Mouse (Mus musculus) forebrain, postnatal 0 days (tissue): Measurements from ENCODE around the gene N4bp1. TPM values are rescaled to one million over a fixed set of nuclear protein-coding genes. Genes with fewer than 3 reads are reported as not detected.

Source experiments
- ATAC-seq: fragments of 200-750 bp; cut with Nextera tagmentation; 2 replicates; pipeline ENCODE4 v1.8.0; 2017; ENCODE audit warnings: mild to moderate bottlenecking, moderate library complexity
- DNase-seq: peaks from one replicate; pipeline ENCODE4 v3.0.0-alpha.2; 2015
- H3K27ac ChIP-seq: fragments of 300-500 bp; sonication (generic); 2 replicates; pipeline ENCODE4 v1.5.1; 2014; ENCODE audit warnings: low read depth, mild to moderate bottlenecking, antibody characterized with exemption, low read length, moderate library complexity, mixed read lengths
- H3K27me3 ChIP-seq: fragments of 300-500 bp; sonication (generic); 2 replicates; pipeline ENCODE4 v1.6.1; 2014; ENCODE audit warnings: mild to moderate bottlenecking, low read length, mixed read lengths; ENCODE audit not compliant: insufficient read depth
- H3K36me3 ChIP-seq: fragments of 300-500 bp; sonication (generic); 2 replicates; pipeline ENCODE4 v1.6.1; 2014; ENCODE audit warnings: mild to moderate bottlenecking, moderate library complexity; ENCODE audit not compliant: insufficient read depth
- H3K4me1 ChIP-seq: fragments of 300-500 bp; sonication (generic); 2 replicates; pipeline ENCODE4 v1.6.1; 2014; ENCODE audit warnings: antibody characterized with exemption; ENCODE audit not compliant: insufficient read depth
- H3K4me2 ChIP-seq: fragments of 300-500 bp; sonication (generic); 2 replicates; pipeline ENCODE4 v1.6.1; 2014; ENCODE audit warnings: low read depth, mild to moderate bottlenecking, moderate library complexity
- H3K4me3 ChIP-seq: fragments of 300-500 bp; sonication (generic); 2 replicates; pipeline ENCODE4 v1.5.1; 2014; ENCODE audit warnings: low read depth, low read length, mixed read lengths
- H3K9ac ChIP-seq: fragments of 300-500 bp; sonication (generic); 2 replicates; pipeline ENCODE4 v1.6.1; 2014; ENCODE audit warnings: mild to moderate bottlenecking
- H3K9me3 ChIP-seq: fragments of 300-500 bp; sonication (generic); 2 replicates; pipeline ENCODE4 v1.6.1; 2016; ENCODE audit warnings: low read length
- CTCF ChIP-seq: sonication (generic); IDR thresholded peaks from 2 replicates; pipeline ENCODE4 v1.5.1; 2016; ENCODE audit warnings: antibody characterized with exemption, control low read depth, low read depth
- WGBS: fragments of 180-500 bp; shearing (Covaris S2); extraction: QIAGEN DNeasy Blood & Tissue Kit; methylation state at CpG from one replicate; pipeline ENCODE4 v1.1.7; 2014; 5-methylcytosine and 5-hydroxymethylcytosine counted together
- polyA plus RNA-seq: library from polyadenylated mRNA; unstranded; fragments of >200 nt; fragmentation: Nextera tagmentation; extraction: Ambion mirVana; gene quantifications from 2 replicates; pipeline ENCODE4 v1.2.1, GENCODE M21; 2015
- total RNA-seq: library from RNA; depleted of rRNA; stranded (reverse); fragments of >200 nt; gene quantifications from 2 replicates; pipeline ENCODE4 v1.2.3, GENCODE M21; 2014

Gene N4bp1
- total and polyA plus RNA-seq, 2 experiments from 2014 or later: 4.5 to 19.4 TPM

GRCm38 (mm10) chr8:86826538-86826937, 58.5 kb downstream of the N4bp1 start:
- Histone ChIP-seq H3K4me2 (no peak overlapping the region), H3K27me3 (no peaks in the 10 kb centered on the region), H3K36me3 (no peaks in the 10 kb centered on the region), H3K9ac (no peak overlapping the region), H3K4me1 (no peaks in the 10 kb centered on the region), H3K9me3 (no peaks in the 10 kb centered on the region), H3K27ac (no peak overlapping the region), H3K4me3 (no peak overlapping the region)
- no peak for TF ChIP-seq CTCF
- DNase-seq (no peak), ATAC-seq (no peak)

DNA sequence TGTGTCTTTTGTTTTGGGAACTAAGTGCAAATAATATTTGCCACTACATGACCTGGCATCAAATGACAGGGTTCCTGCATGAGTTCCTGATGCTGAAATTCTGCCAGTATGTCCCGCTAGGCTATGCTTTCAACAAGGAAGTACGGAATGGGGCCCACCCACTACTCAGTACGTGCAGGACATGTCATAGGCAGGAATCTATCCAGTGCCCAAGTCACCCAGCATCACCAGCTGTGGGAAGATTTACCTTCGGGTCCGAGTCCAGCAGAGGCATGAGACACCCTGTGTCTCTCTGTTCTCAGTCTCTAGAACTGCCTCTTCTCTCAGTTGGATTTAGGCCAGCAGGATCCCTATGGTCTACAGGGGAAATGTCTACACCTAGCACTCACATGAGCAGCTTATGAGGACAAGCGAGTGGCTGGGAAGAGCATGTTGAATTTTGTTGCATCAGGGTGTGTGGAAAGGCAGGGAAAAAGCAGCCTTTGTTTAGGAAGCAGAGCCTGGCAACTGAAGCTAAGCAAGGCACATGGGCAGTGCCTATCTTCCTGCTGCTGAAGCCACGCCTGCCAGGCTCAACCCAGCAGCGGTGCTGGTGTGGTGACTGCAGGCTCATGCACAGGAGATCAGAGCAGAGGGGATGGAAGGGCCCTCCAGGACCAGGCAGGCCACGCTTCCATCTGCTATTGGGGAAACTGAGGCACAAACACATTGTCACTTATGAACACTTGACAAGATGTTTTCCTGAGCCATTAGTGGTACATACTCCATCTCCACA, 59.2 kb downstream of the N4bp1 start:
- H3K4me1 ChIP-seq: no peaks in the 10 kb centered on the region
- no peak for ATAC-seq
- no peak overlapping the region for H3K4me3 ChIP-seq
- H3K27ac ChIP-seq: no peak overlapping the region
- no peak overlapping the region for H3K9ac ChIP-seq
- no peak overlapping the region for H3K4me2 ChIP-seq
- H3K27me3 ChIP-seq: no peaks in the 10 kb centered on the region
- H3K9me3 ChIP-seq: no peaks in the 10 kb centered on the region
- no peaks in the 10 kb centered on the region for H3K36me3 ChIP-seq
- no peak for TF ChIP-seq CTCF
- no peak for DNase-seq
- WGBS: 80% methylated on average over 9 of the region's 9 CpGs

GRCm38 (mm10) chr8:86824735-86825134, 60.3 kb downstream of the N4bp1 start:
- Histone ChIP-seq H3K4me3 (no peak overlapping the region), H3K4me2 (no peak overlapping the region), H3K27me3 (no peaks in the 10 kb centered on the region), H3K4me1 (no peaks in the 10 kb centered on the region), H3K9me3 (no peaks in the 10 kb centered on the region), H3K36me3 (no peaks in the 10 kb centered on the region), H3K9ac (no peak overlapping the region), H3K27ac (no peak overlapping the region)
- TF ChIP-seq CTCF: no peak
- 11% methylated on average over 4 of the region's 4 CpGs for WGBS
- DNase-seq (no peak), ATAC-seq (no peak)

GRCm38 (mm10) chr8:86820756-86821201, 64.3 kb downstream of the N4bp1 start:
- H3K4me2 ChIP-seq: no peak overlapping the region
- no peaks in the 10 kb centered on the region for H3K36me3 ChIP-seq
- no peak overlapping the region for H3K27ac ChIP-seq
- no peak overlapping the region for H3K4me3 ChIP-seq
- DNase-seq: peak; percentile 21
- TF ChIP-seq CTCF: peak; percentile 67
- no peaks in the 10 kb centered on the region for H3K4me1 ChIP-seq
- H3K9me3 ChIP-seq: no peaks in the 10 kb centered on the region
- ATAC-seq: no peak
- no peak overlapping the region for H3K9ac ChIP-seq
- 14% methylated on average over 3 of the region's 3 CpGs for WGBS
- H3K27me3 ChIP-seq: no peaks in the 10 kb centered on the region

- no peak overlapping the region for H3K4me3 ChIP-seq
- no peak for ATAC-seq
- H3K9me3 ChIP-seq: no peaks in the 10 kb centered on the region
- no peak for DNase-seq
- no peak overlapping the region for H3K4me2 ChIP-seq
- WGBS: 75% methylated on average over 2 of the region's 2 CpGs
- H3K4me1 ChIP-seq: no peaks in the 10 kb centered on the region
- H3K36me3 ChIP-seq: no peaks in the 10 kb centered on the region
- no peak overlapping the region for H3K27ac ChIP-seq
- no peaks in the 10 kb centered on the region for H3K27me3 ChIP-seq
- TF ChIP-seq CTCF: no peak
- H3K9ac ChIP-seq: no peak overlapping the region
These were observed 64.8 kb downstream of the N4bp1 start for GRCm38 (mm10) chr8:86820186-86820755.

- no peak for TF ChIP-seq CTCF
- H3K27ac ChIP-seq: no peak overlapping the region
- H3K4me1 ChIP-seq: no peaks in the 10 kb centered on the region
- no peak for DNase-seq
- H3K4me2 ChIP-seq: no peak overlapping the region
- 50% methylated on average over 6 of the region's 6 CpGs for WGBS
- no peak for ATAC-seq
- H3K4me3 ChIP-seq: no peak overlapping the region
- no peaks in the 10 kb centered on the region for H3K27me3 ChIP-seq
- no peak overlapping the region for H3K9ac ChIP-seq
- H3K36me3 ChIP-seq: no peaks in the 10 kb centered on the region
- no peaks in the 10 kb centered on the region for H3K9me3 ChIP-seq
These were observed 65.6 kb downstream of the N4bp1 start for GRCm38 (mm10) chr8:86819426-86819825.
